Mouse (Mus musculus) heart, adult 2 months (tissue): ENCODE measurements around the gene Ttc28. TPM values are rescaled to one million over a fixed set of nuclear protein-coding genes. Genes with fewer than 3 reads are reported as not detected.

ENCODE experiments used
- DNase-seq, 2 experiments: peaks; one replicate each; pipeline ENCODE4 v3.0.0; 2021
- H3K27ac ChIP-seq: fragments of 200-600 bp; 2 replicates; pipeline ENCODE4 v1.8.1; 2022
- H3K27me3 ChIP-seq: fragments of 200-500 bp; 2 replicates; pipeline ENCODE4 v1.6.1; 2012; ENCODE audit warnings: mild to moderate bottlenecking, low read length, inconsistent platforms, mixed read lengths; ENCODE audit not compliant: control insufficient read depth, insufficient read depth
- H3K36me3 ChIP-seq: fragments of 200-500 bp; 2 replicates; pipeline ENCODE4 v1.6.1; 2012; ENCODE audit warnings: low read length, inconsistent platforms; ENCODE audit not compliant: control insufficient read depth, insufficient read depth
- H3K4me1 ChIP-seq: fragments of 200-500 bp; 2 replicates; pipeline ENCODE4 v1.6.1; 2011; ENCODE audit warnings: low read length; ENCODE audit not compliant: control insufficient read depth, insufficient read depth
- H3K4me3 ChIP-seq: fragments of 200-600 bp; 2 replicates; pipeline ENCODE4 v1.8.1; 2022
- H3K79me2 ChIP-seq: fragments of 200-500 bp; replicated peaks from 2 replicates; pipeline ENCODE4 v1.6.1; 2012; ENCODE audit warnings: mild to moderate bottlenecking, inconsistent platforms, low read length, moderate library complexity, mixed read lengths; ENCODE audit not compliant: control insufficient read depth, insufficient read depth
- H3K9ac ChIP-seq: fragments of 200-500 bp; 2 replicates; pipeline ENCODE4 v1.6.1; 2012; ENCODE audit warnings: low read depth, mild to moderate bottlenecking, control low read depth, inconsistent platforms, low read length, mixed read lengths
- CTCF ChIP-seq: fragments of 200-600 bp; IDR thresholded peaks from 2 replicates; pipeline ENCODE4 v1.8.1; 2022; ENCODE audit warnings: antibody characterized with exemption, mild to moderate bottlenecking, moderate library complexity
- EP300 ChIP-seq: fragments of 200-500 bp; IDR thresholded peaks from 2 replicates; pipeline ENCODE4 v1.6.1; 2011; ENCODE audit warnings: low read depth, low read length, control low read depth; ENCODE audit not compliant: insufficient read depth
- POLR2A ChIP-seq: fragments of 200-500 bp; IDR thresholded peaks from 2 replicates; pipeline ENCODE4 v1.6.1; 2011; ENCODE audit warnings: mild to moderate bottlenecking, low read depth, low read length, control low read depth; ENCODE audit not compliant: insufficient read depth
- WGBS: fragments of 180-500 bp; shearing (Covaris S2); methylation state at CpG from one replicate; pipeline ENCODE4 v1.1.7; 2018; 5-methylcytosine and 5-hydroxymethylcytosine counted together
- intact Hi-C: fragments of 180-260 bp; cut with DNase I; formaldehyde crosslinking; loops from one replicate; pipeline ENCODE4 v1.15.1; 2025
- polyA plus RNA-seq: library from polyadenylated mRNA; depleted of rRNA; stranded (reverse); fragments of >200 nt; gene quantifications from 2 replicates; pipeline ENCODE4 v1.2.3, GENCODE M21; 2012
- total RNA-seq, 2 experiments: library from RNA; stranded (reverse); gene quantifications; 2 replicates each; pipeline ENCODE4 v1.2.3; 2021

Gene Ttc28
- total and polyA plus RNA-seq, 3 experiments: 7.2 to 15.0 (median 12.3) TPM

DNA sequence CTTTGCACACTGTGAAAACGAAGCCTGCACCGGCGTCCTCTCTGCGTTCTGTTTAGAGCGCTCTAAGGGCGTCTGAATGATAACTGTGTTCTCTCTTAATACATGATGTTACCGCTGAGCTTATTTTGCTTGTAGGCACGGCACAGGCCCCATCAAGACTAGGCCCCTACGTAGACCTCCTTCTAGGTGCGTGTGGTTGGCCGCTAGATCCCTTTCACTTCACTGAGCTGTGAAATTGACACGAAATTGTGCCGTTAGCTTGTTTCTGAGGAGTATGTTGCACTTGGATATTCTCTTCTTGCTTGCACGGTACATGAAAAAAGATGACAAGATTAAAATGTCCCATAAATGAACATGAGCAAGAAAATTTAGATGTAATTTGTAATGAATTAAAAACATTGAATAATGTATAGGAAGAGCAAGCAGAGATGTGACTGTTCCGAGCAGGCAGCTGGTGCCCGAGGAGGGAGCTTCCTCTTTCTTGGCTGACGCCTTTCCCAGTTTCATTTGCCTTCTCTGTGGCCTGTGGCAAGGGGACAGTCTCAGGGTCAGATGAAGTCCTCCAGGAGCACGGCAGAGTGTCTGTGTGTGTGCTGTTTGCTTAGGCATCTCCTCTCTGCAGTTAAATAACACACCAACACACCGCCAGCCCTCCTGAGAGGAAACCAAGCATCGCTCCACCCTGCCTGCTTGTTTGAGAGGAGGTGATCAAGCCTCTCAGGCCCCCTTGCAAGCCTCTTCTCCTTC is 261.7 kb downstream of the Ttc28 start:
- DNase-seq: peak in 1 of 2 experiments; percentile 29
- Histone ChIP-seq H3K27ac (peak overlapping the region; percentile 24), H3K36me3 (no peaks in the 10 kb centered on the region; the same call in 1 of the 2 replicates), H3K4me3 (no peak overlapping the region), H3K4me1 (peaks cover 24% of the 10 kb centered on the region), H3K9ac (0 out of 2 replicates have a peak overlapping the region, but pooled peaks have one; percentile 6), H3K27me3 (no peaks in the 10 kb centered on the region), H3K79me2 (peaks cover 2% of the 10 kb centered on the region; the same call in 1 of the 2 replicates)
- WGBS: 78% methylated on average over 20 of the region's 20 CpGs
- TF ChIP-seq EP300 (no peak), POLR2A (no peak), CTCF (no peak)
- intact Hi-C loops: no loop called here

DNA sequence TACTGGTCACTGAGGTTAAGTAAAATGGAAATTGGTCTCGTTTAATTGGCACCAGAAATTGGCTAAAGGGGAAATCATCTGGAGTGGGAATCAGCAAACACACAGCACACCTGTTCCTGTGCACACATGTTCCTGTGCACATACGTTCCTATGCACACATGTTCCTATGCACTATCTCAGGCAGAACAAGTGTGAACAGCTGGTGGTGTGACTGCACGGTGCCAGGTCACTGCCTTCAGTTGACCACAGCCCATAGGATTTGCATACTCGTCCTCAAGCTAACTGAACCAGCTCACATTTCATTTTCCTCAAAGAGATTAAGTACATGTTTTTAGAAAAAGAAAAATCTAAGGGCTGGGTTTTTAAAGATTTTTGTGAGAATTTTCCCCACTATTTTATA is 263.2 kb downstream of the Ttc28 start:
- H3K4me3 ChIP-seq: no peak overlapping the region
- no peaks in the 10 kb centered on the region for H3K27me3 ChIP-seq
- no peak for DNase-seq
- H3K9ac ChIP-seq: no peak overlapping the region
- intact Hi-C loops: no loop called here
- WGBS: 82% methylated on average over 4 of the region's 4 CpGs
- no peak for TF ChIP-seq POLR2A
- TF ChIP-seq CTCF: no peak
- TF ChIP-seq EP300: no peak
- peaks cover 2% of the 10 kb centered on the region; the same call in 1 of the 2 replicates for H3K79me2 ChIP-seq
- no peaks in the 10 kb centered on the region; the same call in 1 of the 2 replicates for H3K36me3 ChIP-seq
- peaks cover 18% of the 10 kb centered on the region for H3K4me1 ChIP-seq
- H3K27ac ChIP-seq: no peak overlapping the region

DNA sequence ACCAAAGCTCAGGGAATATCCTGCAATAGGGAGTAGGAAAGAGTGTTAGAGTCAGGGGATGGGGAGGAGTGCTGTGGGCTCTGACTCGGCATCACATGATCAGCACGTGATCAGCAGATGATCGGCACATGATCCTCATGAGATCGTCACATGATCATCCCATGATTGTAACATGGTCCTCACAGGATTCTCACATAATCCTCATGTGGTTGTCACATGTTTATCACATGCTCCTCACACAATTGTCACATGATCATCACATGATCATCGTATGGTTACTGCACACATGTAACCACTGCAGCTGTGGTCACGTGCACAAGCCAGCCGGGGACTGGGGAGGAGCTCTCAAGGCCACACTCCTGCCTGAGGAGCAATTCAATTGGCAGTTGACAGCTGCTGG is 264.8 kb downstream of the Ttc28 start:
- WGBS: 95% methylated on average over 7 of the region's 7 CpGs

DNA sequence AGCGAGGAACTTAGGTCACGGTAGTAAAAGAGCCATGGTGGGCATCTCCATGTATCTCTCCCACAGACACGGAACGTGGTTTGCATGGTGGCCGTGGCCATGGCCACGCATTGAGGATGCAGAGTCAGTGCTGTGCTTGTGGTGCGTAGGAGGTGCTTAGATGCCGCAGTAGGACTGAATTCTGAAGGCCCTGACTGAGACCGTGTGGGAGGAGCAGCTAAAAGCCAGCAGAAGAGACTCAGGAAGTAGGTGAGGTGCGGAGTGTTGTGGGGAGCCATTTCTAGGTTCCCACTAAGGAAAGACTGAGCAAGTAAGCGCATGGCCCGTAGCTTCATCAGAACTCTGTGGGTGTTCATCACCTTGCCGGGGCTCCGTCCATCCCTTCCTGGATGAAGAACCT is 271.0 kb downstream of the Ttc28 start:
- Histone ChIP-seq H3K27ac (no peak overlapping the region), H3K79me2 (no peaks in the 10 kb centered on the region), H3K27me3 (no peaks in the 10 kb centered on the region), H3K9ac (no peak overlapping the region), H3K36me3 (no peaks in the 10 kb centered on the region), H3K4me3 (no peak overlapping the region), H3K4me1 (peaks cover 10% of the 10 kb centered on the region)
- intact Hi-C loops: no loop called here
- WGBS: 92% methylated on average over 14 of the region's 14 CpGs
- TF ChIP-seq EP300 (no peak), POLR2A (no peak), CTCF (no peak)
- DNase-seq: no peak

More for the DNA sequence above, 264.8 kb downstream of the Ttc28 start:
- no peak overlapping the region for H3K4me3 ChIP-seq
- peaks cover 8% of the 10 kb centered on the region for H3K4me1 ChIP-seq
- TF ChIP-seq POLR2A (no peak), EP300 (no peak), CTCF (no peak)
- peaks cover 2% of the 10 kb centered on the region; the same call in 1 of the 2 replicates for H3K79me2 ChIP-seq
- no peak for DNase-seq
- intact Hi-C loops: no loop called here
- H3K27ac ChIP-seq: no peak overlapping the region
- H3K9ac ChIP-seq: no peak overlapping the region
- no peaks in the 10 kb centered on the region for H3K27me3 ChIP-seq
- no peaks in the 10 kb centered on the region; the same call in 1 of the 2 replicates for H3K36me3 ChIP-seq

DNA sequence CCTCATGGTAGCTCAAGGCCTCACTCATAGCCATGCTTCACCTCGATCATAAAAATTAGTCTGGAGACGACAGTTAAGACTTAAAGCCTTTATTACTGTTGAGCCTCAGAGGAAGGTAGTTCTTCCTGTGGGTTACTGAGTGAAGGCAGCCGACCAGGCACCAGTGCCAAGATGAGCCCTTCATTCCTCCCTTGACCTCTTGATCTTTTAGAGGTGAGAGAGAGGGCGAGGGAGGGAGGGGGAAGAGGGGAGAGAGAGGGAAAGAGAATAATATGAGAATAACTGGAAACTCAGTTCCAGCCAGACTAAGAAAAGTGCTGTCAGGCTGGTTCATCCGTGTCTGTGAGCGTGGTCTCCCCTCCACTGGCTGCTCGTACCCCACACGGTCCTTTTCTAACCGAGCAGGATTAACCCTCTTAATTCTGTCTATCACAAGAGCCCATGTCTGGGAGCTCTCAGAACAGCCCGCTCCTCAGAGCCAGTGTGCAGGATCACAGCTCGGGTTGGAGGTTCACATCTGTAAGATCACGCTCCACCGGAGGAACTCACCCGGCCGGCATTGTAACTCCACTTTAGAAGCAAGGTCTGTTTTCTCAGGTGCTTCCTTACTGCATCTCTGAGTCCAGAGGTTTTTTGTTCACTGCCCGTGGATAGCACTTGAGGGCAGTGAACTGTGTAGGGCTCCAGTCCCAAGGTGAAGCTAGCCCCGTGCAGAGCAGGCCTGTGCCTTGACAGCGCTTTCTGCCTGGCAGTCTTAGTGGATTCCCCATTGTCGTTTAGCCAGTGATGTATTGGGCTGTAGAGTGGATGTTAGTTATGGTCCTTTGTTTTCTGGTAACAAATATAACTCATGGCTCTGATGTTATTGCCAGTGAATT is 272.5 kb downstream of the Ttc28 start:
- WGBS: 72% methylated on average over 19 of the region's 19 CpGs
- H3K4me3 ChIP-seq: no peak overlapping the region
- TF ChIP-seq EP300 (no peak), POLR2A (no peak), CTCF (no peak)

More for the DNA sequence above, 272.5 kb downstream of the Ttc28 start:
- DNase-seq: no peak
- Histone ChIP-seq H3K27ac (no peak overlapping the region), H3K27me3 (no peaks in the 10 kb centered on the region), H3K79me2 (no peaks in the 10 kb centered on the region), H3K9ac (no peak overlapping the region), H3K36me3 (no peaks in the 10 kb centered on the region), H3K4me1 (peaks cover 18% of the 10 kb centered on the region)
- intact Hi-C loops: no loop called here
